Mouse (Mus musculus) forebrain, postnatal 0 days (tissue): ENCODE data around the gene Lingo1. TPM values are rescaled to one million over a fixed set of nuclear protein-coding genes. Genes with fewer than 3 reads are reported as not detected.

ENCODE experiments used
- ATAC-seq: fragments of 200-750 bp; cut with Nextera tagmentation; 2 replicates; pipeline ENCODE4 v1.8.0; 2017; ENCODE audit warnings: mild to moderate bottlenecking, moderate library complexity
- DNase-seq: peaks from one replicate; pipeline ENCODE4 v3.0.0-alpha.2; 2015
- H3K27ac ChIP-seq: fragments of 300-500 bp; sonication (generic); 2 replicates; pipeline ENCODE4 v1.5.1; 2014; ENCODE audit warnings: low read depth, mild to moderate bottlenecking, antibody characterized with exemption, low read length, moderate library complexity, mixed read lengths
- H3K27me3 ChIP-seq: fragments of 300-500 bp; sonication (generic); 2 replicates; pipeline ENCODE4 v1.6.1; 2014; ENCODE audit warnings: mild to moderate bottlenecking, low read length, mixed read lengths; ENCODE audit not compliant: insufficient read depth
- H3K36me3 ChIP-seq: fragments of 300-500 bp; sonication (generic); 2 replicates; pipeline ENCODE4 v1.6.1; 2014; ENCODE audit warnings: mild to moderate bottlenecking, moderate library complexity; ENCODE audit not compliant: insufficient read depth
- H3K4me1 ChIP-seq: fragments of 300-500 bp; sonication (generic); 2 replicates; pipeline ENCODE4 v1.6.1; 2014; ENCODE audit warnings: antibody characterized with exemption; ENCODE audit not compliant: insufficient read depth
- H3K4me2 ChIP-seq: fragments of 300-500 bp; sonication (generic); 2 replicates; pipeline ENCODE4 v1.6.1; 2014; ENCODE audit warnings: low read depth, mild to moderate bottlenecking, moderate library complexity
- H3K4me3 ChIP-seq: fragments of 300-500 bp; sonication (generic); 2 replicates; pipeline ENCODE4 v1.5.1; 2014; ENCODE audit warnings: low read depth, low read length, mixed read lengths
- H3K9ac ChIP-seq: fragments of 300-500 bp; sonication (generic); 2 replicates; pipeline ENCODE4 v1.6.1; 2014; ENCODE audit warnings: mild to moderate bottlenecking
- H3K9me3 ChIP-seq: fragments of 300-500 bp; sonication (generic); 2 replicates; pipeline ENCODE4 v1.6.1; 2016; ENCODE audit warnings: low read length
- CTCF ChIP-seq: sonication (generic); IDR thresholded peaks from 2 replicates; pipeline ENCODE4 v1.5.1; 2016; ENCODE audit warnings: antibody characterized with exemption, control low read depth, low read depth
- WGBS: fragments of 180-500 bp; shearing (Covaris S2); extraction: QIAGEN DNeasy Blood & Tissue Kit; methylation state at CpG from one replicate; pipeline ENCODE4 v1.1.7; 2014; 5-methylcytosine and 5-hydroxymethylcytosine counted together
- polyA plus RNA-seq: library from polyadenylated mRNA; unstranded; fragments of >200 nt; fragmentation: Nextera tagmentation; extraction: Ambion mirVana; gene quantifications from 2 replicates; pipeline ENCODE4 v1.2.1, GENCODE M21; 2015
- total RNA-seq: library from RNA; depleted of rRNA; stranded (reverse); fragments of >200 nt; gene quantifications from 2 replicates; pipeline ENCODE4 v1.2.3, GENCODE M21; 2014

The Lingo1 gene
- total and polyA plus RNA-seq, 2 experiments from 2014 or later: 103 to 114 TPM

DNA sequence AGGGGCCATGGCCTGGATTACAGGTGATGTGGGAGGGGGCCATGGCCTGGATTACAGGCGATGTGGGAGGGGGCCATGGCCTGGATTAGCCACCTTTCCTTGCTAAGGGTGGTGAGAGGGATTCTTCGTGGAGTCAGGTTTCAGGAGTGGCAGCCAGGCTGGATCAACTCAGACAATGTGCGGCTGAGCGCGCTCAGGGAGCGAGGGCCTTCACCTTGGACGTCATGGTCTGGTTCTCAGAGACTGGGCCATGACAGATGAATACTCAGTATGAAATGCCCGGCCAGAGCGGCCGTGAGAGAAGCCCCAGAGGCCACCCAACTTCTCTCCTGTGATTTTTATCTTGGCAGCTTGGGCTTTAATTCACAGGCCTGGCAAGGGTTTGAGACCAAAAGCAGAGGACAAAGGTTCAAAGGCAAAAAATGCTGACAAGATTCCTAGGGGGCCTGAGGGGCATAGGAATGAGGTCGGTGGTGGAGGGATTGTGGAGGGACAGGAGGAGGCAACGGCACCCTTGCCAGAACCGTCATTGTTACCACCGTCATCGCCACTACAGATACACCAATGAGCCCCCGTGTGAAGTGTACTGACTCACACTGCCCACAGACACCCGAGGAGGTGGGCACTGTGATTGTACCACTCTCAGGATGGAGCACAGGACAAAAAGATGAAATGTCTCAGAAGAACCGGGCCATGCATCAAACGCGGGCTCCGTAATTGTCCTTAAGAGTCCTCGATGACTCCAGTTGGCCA lies 117.2 kb downstream of the Lingo1 start:
- 90% methylated on average over 22 of the region's 22 CpGs for WGBS
- no peak overlapping the region for H3K4me2 ChIP-seq
- no peaks in the 10 kb centered on the region for H3K27me3 ChIP-seq
- no peaks in the 10 kb centered on the region for H3K4me1 ChIP-seq
- no peak overlapping the region for H3K9ac ChIP-seq
- ATAC-seq: no peak
- H3K27ac ChIP-seq: no peak overlapping the region
- DNase-seq: no peak
- H3K9me3 ChIP-seq: no peaks in the 10 kb centered on the region
- H3K36me3 ChIP-seq: no peaks in the 10 kb centered on the region
- no peak overlapping the region for H3K4me3 ChIP-seq
- TF ChIP-seq CTCF: no peak

DNA sequence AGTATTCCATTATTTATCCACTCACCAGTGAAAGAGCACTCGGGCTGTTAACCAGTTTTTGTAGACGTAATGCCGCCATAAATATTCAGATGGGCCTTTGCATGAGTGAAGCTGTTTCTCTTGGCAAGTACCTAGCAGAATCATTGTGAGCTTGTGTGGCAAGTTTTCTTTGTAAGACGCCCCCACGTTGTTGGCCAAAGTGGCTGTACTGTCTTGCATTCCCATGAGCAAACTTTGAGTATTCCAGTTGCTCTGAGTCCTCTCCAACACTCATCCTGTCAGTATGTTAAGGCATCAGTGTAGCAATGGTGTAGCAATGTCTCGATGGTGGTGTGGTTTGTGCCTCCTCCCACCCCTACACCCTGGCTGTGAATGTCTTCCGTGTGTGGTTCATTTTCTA lies 120.6 kb downstream of the Lingo1 start:
- no peak for DNase-seq
- WGBS: 84% methylated on average over 7 of the region's 7 CpGs
- no peak overlapping the region for H3K27ac ChIP-seq
- no peaks in the 10 kb centered on the region for H3K9me3 ChIP-seq
- no peaks in the 10 kb centered on the region for H3K36me3 ChIP-seq
- H3K9ac ChIP-seq: no peak overlapping the region
- ATAC-seq: no peak
- H3K4me1 ChIP-seq: no peaks in the 10 kb centered on the region
- no peaks in the 10 kb centered on the region for H3K27me3 ChIP-seq
- no peak for TF ChIP-seq CTCF
- no peak overlapping the region for H3K4me2 ChIP-seq
- H3K4me3 ChIP-seq: no peak overlapping the region

DNA sequence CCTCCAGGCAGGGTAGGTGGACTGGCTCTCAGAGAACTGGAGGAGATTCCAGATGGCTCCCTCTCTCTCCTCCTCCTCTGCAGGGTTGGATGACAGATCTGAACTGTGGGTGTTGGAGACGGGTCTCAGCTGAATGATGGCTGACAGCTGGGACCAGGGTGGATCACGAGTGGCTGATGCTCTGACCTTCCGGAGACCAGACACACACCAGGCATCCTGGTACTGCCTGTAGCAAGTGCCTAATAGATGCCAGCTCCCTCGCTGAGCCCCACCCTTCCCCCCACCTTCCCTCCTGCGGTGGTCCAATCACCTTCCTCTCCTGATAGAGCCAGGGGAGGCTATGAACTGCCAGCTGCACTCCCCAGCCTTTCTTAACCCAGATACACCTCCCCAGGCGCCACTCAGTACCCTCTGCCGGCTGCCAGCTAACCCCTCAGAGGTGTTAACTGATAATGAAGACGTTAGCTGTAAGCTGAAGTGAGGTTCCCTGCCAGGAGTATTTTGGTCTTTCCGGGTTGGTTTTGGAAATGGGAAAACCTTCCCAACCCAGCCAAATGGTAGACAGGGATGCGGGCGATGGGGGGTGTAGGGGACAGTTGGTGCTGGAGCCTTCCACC lies 126.6 kb downstream of the Lingo1 start:
- no peak for DNase-seq
- H3K9me3 ChIP-seq: no peaks in the 10 kb centered on the region
- 43% methylated on average over 11 of the region's 11 CpGs for WGBS
- ATAC-seq: no peak
- H3K4me3 ChIP-seq: no peak overlapping the region
- TF ChIP-seq CTCF: no peak
- H3K27ac ChIP-seq: no peak overlapping the region
- no peaks in the 10 kb centered on the region for H3K27me3 ChIP-seq
- H3K36me3 ChIP-seq: no peaks in the 10 kb centered on the region
- no peaks in the 10 kb centered on the region for H3K4me1 ChIP-seq
- no peak overlapping the region for H3K4me2 ChIP-seq
- H3K9ac ChIP-seq: no peak overlapping the region

DNA sequence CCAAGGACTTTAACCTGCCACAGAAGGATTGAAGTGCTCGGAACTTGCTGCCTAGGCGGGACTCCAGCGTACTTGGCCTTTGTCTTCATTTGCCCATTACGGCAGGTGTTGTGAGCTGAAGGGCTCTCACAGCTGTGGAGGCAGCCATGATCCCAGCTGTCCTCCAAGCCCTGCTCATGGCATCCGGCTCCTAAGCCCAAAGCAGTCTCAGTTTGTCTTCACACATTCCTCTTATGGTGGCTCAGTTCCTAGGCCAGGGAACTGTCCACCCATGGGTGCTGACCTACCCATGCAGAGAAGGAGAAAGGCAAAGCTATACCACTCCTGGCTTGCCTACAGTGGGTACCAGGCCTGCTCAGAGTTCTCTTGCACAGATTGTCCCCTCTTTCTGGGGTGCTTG lies 132.1 kb downstream of the Lingo1 start:
- 71% methylated on average over 5 of the region's 5 CpGs for whole genome bisulfite sequencing
- no peak overlapping the region for H3K9ac ChIP-seq
- H3K4me1 ChIP-seq: 0 out of 2 replicates have a peak, but pooled peaks cover 3% of the 10 kb centered on the region
- ATAC-seq (no peak), DNase-seq (no peak)
- H3K27ac ChIP-seq: no peak overlapping the region
- H3K4me3 ChIP-seq: no peak overlapping the region
- no peak for TF ChIP-seq CTCF
- H3K4me2 ChIP-seq: no peak overlapping the region
- no peaks in the 10 kb centered on the region for H3K36me3 ChIP-seq
- no peaks in the 10 kb centered on the region for H3K27me3 ChIP-seq
- no peaks in the 10 kb centered on the region for H3K9me3 ChIP-seq

- no peak for TF ChIP-seq CTCF
- H3K27me3 ChIP-seq: no peaks in the 10 kb centered on the region
- WGBS: 57% methylated on average over 7 of the region's 7 CpGs
- ATAC-seq (no peak), DNase-seq (no peak)
- no peak overlapping the region for H3K9ac ChIP-seq
- H3K4me2 ChIP-seq: no peak overlapping the region
- H3K4me3 ChIP-seq: no peak overlapping the region
- H3K36me3 ChIP-seq: no peaks in the 10 kb centered on the region
- no peaks in the 10 kb centered on the region for H3K9me3 ChIP-seq
- 0 out of 2 replicates have a peak, but pooled peaks cover 3% of the 10 kb centered on the region for H3K4me1 ChIP-seq
- H3K27ac ChIP-seq: no peak overlapping the region
These were observed 133.3 kb downstream of the Lingo1 start for GRCm38 (mm10) chr9:56662946-56663345.

- peak; percentile 53 for ATAC-seq
- WGBS: 43% methylated on average over 3 of the region's 3 CpGs
- H3K4me3 ChIP-seq: no peak overlapping the region
- peak; percentile 59 for DNase-seq
- peaks cover 8% of the 10 kb centered on the region for H3K4me1 ChIP-seq
- no peak overlapping the region for H3K9ac ChIP-seq
- H3K4me2 ChIP-seq: no peak overlapping the region
- no peaks in the 10 kb centered on the region for H3K9me3 ChIP-seq
- TF ChIP-seq CTCF: no peak
- no peaks in the 10 kb centered on the region for H3K27me3 ChIP-seq
- no peak overlapping the region for H3K27ac ChIP-seq
- no peaks in the 10 kb centered on the region for H3K36me3 ChIP-seq
These were observed 133.9 kb downstream of the Lingo1 start for GRCm38 (mm10) chr9:56662405-56662804.

DNA sequence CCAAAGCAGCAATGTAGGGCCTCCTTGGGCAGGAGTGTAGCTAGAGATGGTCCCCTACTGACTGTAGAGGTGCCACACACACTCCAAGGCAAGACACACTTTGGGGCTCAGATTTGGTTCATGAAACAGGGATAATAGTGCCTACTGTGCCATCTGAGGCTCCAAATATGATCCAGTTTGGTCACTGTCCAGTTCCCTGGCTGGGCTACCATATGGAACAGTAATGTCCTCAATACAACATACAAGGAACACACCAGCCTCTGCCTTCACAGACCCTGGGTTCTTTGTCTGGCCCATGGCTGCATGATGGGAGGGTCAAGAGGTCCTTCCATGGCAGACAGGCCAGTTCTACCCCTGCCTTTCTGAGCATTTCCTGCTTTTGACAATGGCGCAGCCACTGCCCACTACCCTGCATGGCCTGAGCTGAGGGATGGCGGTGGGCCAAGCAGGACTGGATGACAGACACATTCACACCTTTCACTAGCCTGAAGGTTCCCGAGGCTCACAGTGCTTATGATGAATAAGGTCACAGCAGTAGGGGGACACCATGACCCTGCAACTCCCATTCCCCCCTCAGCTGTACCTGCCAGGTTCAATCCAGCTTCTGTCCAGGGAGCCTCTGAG lies 134.9 kb downstream of the Lingo1 start:
- no peak for ATAC-seq
- TF ChIP-seq CTCF: no peak
- no peak for DNase-seq
- WGBS: 78% methylated on average over 3 of the region's 3 CpGs
- H3K36me3 ChIP-seq: no peaks in the 10 kb centered on the region
- H3K4me3 ChIP-seq: no peak overlapping the region
- no peak overlapping the region for H3K27ac ChIP-seq
- H3K4me2 ChIP-seq: no peak overlapping the region
- no peaks in the 10 kb centered on the region for H3K9me3 ChIP-seq
- H3K4me1 ChIP-seq: peaks cover 14% of the 10 kb centered on the region
- no peaks in the 10 kb centered on the region for H3K27me3 ChIP-seq
- no peak overlapping the region for H3K9ac ChIP-seq
